Mouse (Mus musculus) stomach, embryonic 16.5 days (tissue): ENCODE measurements around the gene Pip4k2c. TPM values are rescaled to one million over a fixed set of nuclear protein-coding genes. Genes with fewer than 3 reads are reported as not detected.

Experiments
- ATAC-seq: fragments of 200-750 bp; cut with Nextera tagmentation; 2 replicates; pipeline ENCODE4 v1.8.0; 2017; ENCODE audit warnings: moderate number of reproducible peaks, moderate TSS enrichment; ENCODE audit not compliant: insufficient read depth, low FRiP score
- H3K27ac ChIP-seq: fragments of 300-500 bp; sonication (generic); 2 replicates; pipeline ENCODE4 v1.5.1; 2014; ENCODE audit warnings: low read length
- H3K27me3 ChIP-seq: fragments of 300-500 bp; sonication (generic); 2 replicates; pipeline ENCODE4 v1.6.1; 2014; ENCODE audit warnings: low read length, control low read depth, mixed read lengths; ENCODE audit not compliant: control insufficient read depth, insufficient read depth
- H3K36me3 ChIP-seq: fragments of 300-500 bp; sonication (generic); 2 replicates; pipeline ENCODE4 v1.6.1; 2014; ENCODE audit warnings: low read length; ENCODE audit not compliant: control insufficient read depth, insufficient read depth
- H3K4me1 ChIP-seq: fragments of 300-500 bp; sonication (generic); 2 replicates; pipeline ENCODE4 v1.6.1; 2014; ENCODE audit warnings: low read length, control low read depth, mixed read lengths; ENCODE audit not compliant: control insufficient read depth, insufficient read depth
- H3K4me2 ChIP-seq: fragments of 300-500 bp; sonication (generic); 2 replicates; pipeline ENCODE4 v1.6.1; 2014; ENCODE audit warnings: low read depth, low read length, mixed read lengths
- H3K4me3 ChIP-seq: fragments of 300-500 bp; sonication (generic); replicated peaks from 2 replicates; pipeline ENCODE4 v1.5.1; 2014; ENCODE audit warnings: mild to moderate bottlenecking, low read length
- H3K9ac ChIP-seq: fragments of 300-500 bp; sonication (generic); 2 replicates; pipeline ENCODE4 v1.6.1; 2014; ENCODE audit warnings: low read length
- H3K9me3 ChIP-seq: fragments of 300-500 bp; sonication (generic); replicated peaks from 2 replicates; pipeline ENCODE4 v1.6.1; 2016; ENCODE audit warnings: low read length, control low read depth; ENCODE audit not compliant: control insufficient read depth
- WGBS: fragments of 180-500 bp; shearing (Covaris S2); extraction: QIAGEN DNeasy Blood & Tissue Kit; methylation state at CpG from one replicate; pipeline ENCODE4 v1.1.7; 2014; 5-methylcytosine and 5-hydroxymethylcytosine counted together
- polyA plus RNA-seq: library from polyadenylated mRNA; unstranded; fragments of >200 nt; fragmentation: Nextera tagmentation; extraction: Ambion mirVana; gene quantifications from 2 replicates; pipeline ENCODE4 v1.2.1, GENCODE M21; 2015

Gene Pip4k2c
- polyA plus RNA-seq, 1 experiment from 2014 or later: 33.5 TPM

- Histone ChIP-seq H3K4me3 (no peak overlapping the region), H3K9me3 (no peaks in the 10 kb centered on the region), H3K4me1 (peaks cover 6% of the 10 kb centered on the region; the same call in 1 of the 2 replicates), H3K27me3 (no peaks in the 10 kb centered on the region), H3K4me2 (no peak overlapping the region), H3K36me3 (no peaks in the 10 kb centered on the region), H3K27ac (no peak overlapping the region), H3K9ac (no peak overlapping the region)
- no peak for ATAC-seq
- WGBS: 34% methylated on average over 1 of the region's 1 CpGs
Measured at GRCm38 (mm10) chr10:127214422-127214803, 3.0 kb upstream of the Pip4k2c start.

DNA sequence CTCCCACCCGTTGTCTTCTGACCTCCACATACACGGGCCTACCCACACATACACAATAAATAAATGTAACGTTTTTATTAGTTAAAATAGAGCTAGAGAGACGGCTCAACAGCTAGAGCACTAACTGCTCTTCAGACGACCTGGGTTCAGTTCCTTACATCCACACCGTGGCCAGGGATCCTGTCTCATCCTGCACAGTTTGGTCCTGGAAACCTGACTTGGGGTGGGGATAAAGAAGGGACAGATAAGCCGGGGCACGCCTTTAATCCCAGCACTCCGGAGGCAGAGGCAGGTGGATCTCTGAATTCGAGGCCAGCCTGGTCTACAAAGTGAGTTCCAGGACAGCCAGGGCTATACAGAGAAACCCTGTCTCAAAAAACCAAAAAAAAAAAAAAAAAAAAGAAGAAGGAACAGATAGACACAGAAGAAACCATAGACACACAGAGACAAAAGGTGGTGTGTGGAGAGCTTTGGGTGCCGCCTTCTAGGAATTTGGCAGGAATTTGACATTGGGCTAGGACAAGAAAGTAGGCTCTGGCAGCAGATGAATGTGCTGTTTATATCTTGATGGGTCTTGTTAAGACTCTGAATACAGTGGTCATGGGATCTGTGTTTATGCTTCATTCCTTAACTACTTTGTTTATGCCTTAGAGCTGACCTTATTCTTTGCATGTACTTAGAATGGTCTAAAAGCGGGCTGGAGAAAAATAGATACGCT lies 2.5 kb upstream of the Pip4k2c start:
- Histone ChIP-seq H3K27me3 (no peaks in the 10 kb centered on the region), H3K4me1 (peaks cover 6% of the 10 kb centered on the region; the same call in 1 of the 2 replicates), H3K4me3 (no peak overlapping the region), H3K27ac (no peak overlapping the region), H3K4me2 (no peak overlapping the region), H3K9ac (no peak overlapping the region), H3K36me3 (no peaks in the 10 kb centered on the region), H3K9me3 (no peaks in the 10 kb centered on the region)
- ATAC-seq: no peak
- 79% methylated on average over 13 of the region's 13 CpGs for WGBS

GRCm38 (mm10) chr10:127213272-127213671 lies 1.9 kb upstream of the Pip4k2c start:
- ATAC-seq: no peak
- Histone ChIP-seq H3K27ac (no peak overlapping the region), H3K9me3 (no peaks in the 10 kb centered on the region), H3K4me2 (no peak overlapping the region), H3K36me3 (no peaks in the 10 kb centered on the region), H3K27me3 (no peaks in the 10 kb centered on the region), H3K9ac (no peak overlapping the region), H3K4me3 (no peak overlapping the region), H3K4me1 (peaks cover 6% of the 10 kb centered on the region; the same call in 1 of the 2 replicates)
- WGBS: 88% methylated on average over 8 of the region's 8 CpGs

- ATAC-seq: peak; percentile 56
- whole genome bisulfite sequencing: under 1% methylated on average over 25 of the region's 25 CpGs
- Histone ChIP-seq H3K9me3 (no peaks in the 10 kb centered on the region), H3K27ac (peak overlapping the region; percentile 62), H3K4me2 (peak overlapping the region; percentile 89), H3K9ac (peak overlapping the region; percentile 85), H3K4me1 (peaks cover 6% of the 10 kb centered on the region; the same call in 1 of the 2 replicates), H3K36me3 (no peaks in the 10 kb centered on the region), H3K27me3 (no peaks in the 10 kb centered on the region), H3K4me3 (peak overlapping the region; percentile 84)
Measured at GRCm38 (mm10) chr10:127210961-127211405, 402 bp downstream of the Pip4k2c start.

DNA sequence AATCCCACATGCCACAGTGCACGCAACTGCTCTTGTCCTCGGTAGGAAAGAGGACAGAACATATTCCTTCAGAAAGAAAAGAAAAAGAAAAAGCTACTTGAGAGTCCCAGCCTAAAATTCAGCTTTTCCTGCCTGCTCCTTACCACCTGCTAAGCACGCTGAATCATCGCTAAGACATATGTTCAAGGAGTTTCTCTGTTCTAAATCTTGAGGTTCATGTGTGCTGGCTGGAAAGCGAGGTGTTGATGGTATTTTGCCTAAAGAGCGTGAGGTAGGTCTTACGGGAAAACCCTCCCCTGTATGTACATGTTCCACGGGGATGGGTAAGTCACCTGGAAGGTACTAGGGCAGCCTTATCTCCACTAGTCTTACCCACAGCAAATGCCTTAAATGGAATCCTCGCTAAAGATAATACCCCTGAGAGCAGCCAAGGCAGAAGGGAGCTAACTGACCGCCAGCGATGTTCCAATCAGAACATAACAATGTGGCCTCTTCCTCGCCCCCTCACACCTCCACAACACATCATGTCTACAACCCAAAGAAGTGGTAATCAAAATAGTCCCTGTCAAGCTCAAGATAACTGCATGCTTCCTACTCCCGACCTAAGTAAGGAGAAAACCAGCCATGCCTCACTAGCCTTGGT lies 1.3 kb downstream of the Pip4k2c start:
- H3K9ac ChIP-seq: peak overlapping the region; percentile 85
- H3K4me3 ChIP-seq: peak overlapping the region; percentile 84
- WGBS: 82% methylated on average over 13 of the region's 13 CpGs
- no peaks in the 10 kb centered on the region for H3K9me3 ChIP-seq
- no peaks in the 10 kb centered on the region for H3K36me3 ChIP-seq
- no peak for ATAC-seq
- no peaks in the 10 kb centered on the region for H3K27me3 ChIP-seq
- peaks cover 6% of the 10 kb centered on the region; the same call in 1 of the 2 replicates for H3K4me1 ChIP-seq
- H3K27ac ChIP-seq: no peak overlapping the region
- H3K4me2 ChIP-seq: peak overlapping the region; percentile 89

GRCm38 (mm10) chr10:127208921-127209320 lies 2.5 kb downstream of the Pip4k2c start:
- H3K4me3 ChIP-seq: no peak overlapping the region
- no peak for ATAC-seq
- H3K4me1 ChIP-seq: peaks cover 6% of the 10 kb centered on the region; the same call in 1 of the 2 replicates
- no peak overlapping the region for H3K9ac ChIP-seq
- no peaks in the 10 kb centered on the region for H3K9me3 ChIP-seq
- no peak overlapping the region for H3K27ac ChIP-seq
- H3K27me3 ChIP-seq: no peaks in the 10 kb centered on the region
- peaks cover 3% of the 10 kb centered on the region; the same call in 1 of the 2 replicates for H3K36me3 ChIP-seq
- WGBS: 77% methylated on average over 4 of the region's 4 CpGs
- no peak overlapping the region for H3K4me2 ChIP-seq

DNA sequence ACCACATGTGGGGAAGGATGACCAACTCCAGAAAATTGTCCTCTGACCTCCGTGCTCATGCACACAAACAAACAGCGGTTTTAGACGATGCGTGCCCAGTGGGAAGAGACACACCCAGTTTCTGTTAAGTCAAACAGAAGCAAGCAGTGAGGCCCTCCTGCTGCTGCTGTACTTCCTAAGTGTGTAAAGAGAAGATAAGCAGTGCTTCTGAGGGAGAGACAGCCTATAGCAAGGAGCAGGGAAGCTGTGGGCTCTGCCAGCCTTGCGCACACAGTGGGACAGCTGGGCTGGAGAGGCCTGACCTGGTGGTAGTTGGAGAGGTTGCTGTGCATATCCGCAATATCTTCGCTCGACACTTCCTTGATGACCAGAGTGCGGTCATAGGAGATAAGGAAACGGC lies 6.0 kb downstream of the Pip4k2c start:
- 74% methylated on average over 10 of the region's 10 CpGs for WGBS
- H3K36me3 ChIP-seq: peaks cover 10% of the 10 kb centered on the region; the same call in 1 of the 2 replicates
- H3K4me2 ChIP-seq: no peak overlapping the region
- no peaks in the 10 kb centered on the region for H3K27me3 ChIP-seq
- H3K4me1 ChIP-seq: peaks cover 3% of the 10 kb centered on the region; the same call in 1 of the 2 replicates
- H3K9ac ChIP-seq: no peak overlapping the region
- peak; percentile 80 for ATAC-seq
- no peak overlapping the region for H3K4me3 ChIP-seq
- no peak overlapping the region for H3K27ac ChIP-seq
- no peaks in the 10 kb centered on the region for H3K9me3 ChIP-seq

- H3K27ac ChIP-seq: no peak overlapping the region
- no peaks in the 10 kb centered on the region for H3K27me3 ChIP-seq
- H3K4me3 ChIP-seq: no peak overlapping the region
- no peak overlapping the region for H3K4me2 ChIP-seq
- no peak overlapping the region for H3K9ac ChIP-seq
- ATAC-seq: no peak
- H3K36me3 ChIP-seq: peaks cover 10% of the 10 kb centered on the region; the same call in 1 of the 2 replicates
- no peaks in the 10 kb centered on the region for H3K9me3 ChIP-seq
- WGBS: 85% methylated on average over 5 of the region's 5 CpGs
- no peaks in the 10 kb centered on the region; the same call in 1 of the 2 replicates for H3K4me1 ChIP-seq
Measured at GRCm38 (mm10) chr10:127204589-127204988, 6.8 kb downstream of the Pip4k2c start.

- ATAC-seq: 0 out of 2 replicates have a peak, but pooled peaks have one; percentile 6
- Histone ChIP-seq H3K4me3 (no peak overlapping the region), H3K27me3 (no peaks in the 10 kb centered on the region), H3K9me3 (no peaks in the 10 kb centered on the region), H3K4me2 (no peak overlapping the region), H3K36me3 (peaks cover 13% of the 10 kb centered on the region), H3K9ac (no peak overlapping the region), H3K4me1 (no peaks in the 10 kb centered on the region; the same call in 1 of the 2 replicates), H3K27ac (no peak overlapping the region)
- 81% methylated on average over 3 of the region's 3 CpGs for WGBS
Measured at GRCm38 (mm10) chr10:127203106-127203505, 8.3 kb downstream of the Pip4k2c start.
